Mouse (Mus musculus): ENCODE data around the gene Tmem167b. TPM values are rescaled to one million over a fixed set of nuclear protein-coding genes. Genes with fewer than 3 reads are reported as not detected.

Gene Tmem167b
- polyA plus RNA-seq, 1 experiment from 2014 or later = 66.4 TPM

- peak overlapping the region; percentile 54 for H3K4me3 ChIP-seq (replicated peaks)
- H3K27me3 ChIP-seq = peaks cover 6% of the 10 kb centered on the region; the same call in 1 of the 2 replicates
- H3K9ac ChIP-seq (replicated peaks) = peak overlapping the region; percentile 57
- no peaks in the 10 kb centered on the region for H3K9me3 ChIP-seq
- WGBS = 6% methylated on average over 15 of the region's 15 CpGs
- ATAC-seq = peak; percentile 10; the same call in 1 of the 2 replicates
- peak overlapping the region; percentile 72 for H3K27ac ChIP-seq
- no peaks in the 10 kb centered on the region for H3K36me3 ChIP-seq
- H3K4me2 ChIP-seq (replicated peaks) = peak overlapping the region; percentile 90
- H3K4me1 ChIP-seq (replicated peaks) = peaks cover 17% of the 10 kb centered on the region
Observed at GRCm38 (mm10) chr3:108535896-108536516, 26.3 kb downstream of the Tmem167b start.

GRCm38 (mm10) chr3:108533951-108534350, 28.3 kb downstream of the Tmem167b start, which contains the start of gene 1700013F07Rik:
1700013F07Rik (plus strand) TSS chr3:108534150.
- ATAC-seq = no peak
- H3K4me2 ChIP-seq (replicated peaks) = no peak within 1 kb of the TSS
- H3K9me3 ChIP-seq = no peaks in the 10 kb centered on the region
- no peaks in the 10 kb centered on the region for H3K36me3 ChIP-seq
- H3K27me3 ChIP-seq = peaks cover 6% of the 10 kb centered on the region; the same call in 1 of the 2 replicates
- H3K27ac ChIP-seq = no peak within 1 kb of the TSS
- WGBS = 91% methylated on average over 6 of the region's 6 CpGs
- no peak within 1 kb of the TSS for H3K4me3 ChIP-seq (replicated peaks)
- H3K9ac ChIP-seq (replicated peaks) = no peak within 1 kb of the TSS
- peaks cover 17% of the 10 kb centered on the region for H3K4me1 ChIP-seq (replicated peaks)

- no peak overlapping the region for H3K4me2 ChIP-seq (replicated peaks)
- WGBS = 83% methylated on average over 9 of the region's 9 CpGs
- H3K9me3 ChIP-seq = no peaks in the 10 kb centered on the region
- H3K4me3 ChIP-seq (replicated peaks) = no peak overlapping the region
- H3K36me3 ChIP-seq = no peaks in the 10 kb centered on the region
- H3K9ac ChIP-seq (replicated peaks) = no peak overlapping the region
- no peak overlapping the region for H3K27ac ChIP-seq
- H3K4me1 ChIP-seq (replicated peaks) = peaks cover 17% of the 10 kb centered on the region
- no peak for ATAC-seq
- H3K27me3 ChIP-seq = peaks cover 6% of the 10 kb centered on the region; the same call in 1 of the 2 replicates
Observed at GRCm38 (mm10) chr3:108533114-108533885, 29.0 kb downstream of the Tmem167b start.

DNA sequence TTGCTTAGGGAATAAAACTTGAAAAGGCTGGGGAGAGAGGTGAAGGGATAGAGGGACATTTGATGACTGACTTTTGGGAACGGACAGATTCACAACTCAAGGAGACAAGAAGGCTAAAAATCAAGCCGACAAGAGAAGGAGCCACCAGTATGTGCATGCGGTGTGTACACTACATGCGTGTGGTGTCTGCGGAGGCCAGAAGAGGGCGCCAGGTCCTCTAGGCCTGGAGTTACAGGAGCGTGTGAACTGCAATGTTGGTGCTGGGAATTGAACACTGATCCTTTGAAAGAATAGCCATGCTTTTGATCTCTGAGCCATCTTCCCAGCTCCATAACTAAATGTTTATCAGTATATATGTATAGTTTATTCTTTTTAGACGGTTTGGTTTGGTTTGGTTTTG, 33.8 kb downstream of the Tmem167b start:
- H3K4me2 ChIP-seq (replicated peaks) = no peak overlapping the region
- no peaks in the 10 kb centered on the region for H3K27me3 ChIP-seq
- H3K36me3 ChIP-seq = no peaks in the 10 kb centered on the region
- no peak for ATAC-seq
- no peak overlapping the region for H3K4me3 ChIP-seq (replicated peaks)
- 92% methylated on average over 8 of the region's 8 CpGs for WGBS
- H3K4me1 ChIP-seq (replicated peaks) = no peaks in the 10 kb centered on the region
- no peaks in the 10 kb centered on the region for H3K9me3 ChIP-seq
- no peak overlapping the region for H3K27ac ChIP-seq
- no peak overlapping the region for H3K9ac ChIP-seq (replicated peaks)

DNA sequence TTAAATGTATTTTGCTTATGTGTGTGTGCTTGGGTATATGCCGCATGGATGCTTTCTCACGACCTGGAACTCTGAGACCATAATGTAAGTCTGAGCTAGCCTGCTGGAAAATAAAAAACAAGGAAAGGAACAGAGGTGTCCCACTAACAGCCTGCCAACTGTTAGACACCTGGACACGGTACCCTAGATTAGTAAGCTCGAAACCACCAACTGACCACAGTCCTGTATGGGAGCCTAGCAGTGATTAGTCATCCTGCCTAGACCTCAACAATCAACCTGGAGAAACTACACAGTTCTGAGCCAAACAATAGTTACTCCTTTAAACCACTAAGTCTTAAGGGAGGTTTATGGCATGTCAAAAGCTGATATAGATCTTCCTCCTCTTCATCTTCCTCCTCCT, 38.9 kb downstream of the Tmem167b start:
- 94% methylated on average over 4 of the region's 4 CpGs for WGBS
- Histone ChIP-seq H3K4me1 (replicated peaks) (no peaks in the 10 kb centered on the region), H3K9ac (replicated peaks) (no peak overlapping the region), H3K27me3 (no peaks in the 10 kb centered on the region), H3K4me3 (replicated peaks) (no peak overlapping the region), H3K36me3 (no peaks in the 10 kb centered on the region), H3K4me2 (replicated peaks) (no peak overlapping the region), H3K9me3 (no peaks in the 10 kb centered on the region), H3K27ac (no peak overlapping the region)
- no peak for ATAC-seq

GRCm38 (mm10) chr3:108518276-108518675, 44.0 kb downstream of the Tmem167b start:
- H3K4me1 ChIP-seq (replicated peaks) = no peaks in the 10 kb centered on the region
- H3K36me3 ChIP-seq = no peaks in the 10 kb centered on the region
- H3K9ac ChIP-seq (replicated peaks) = no peak overlapping the region
- no peaks in the 10 kb centered on the region for H3K9me3 ChIP-seq
- no peak overlapping the region for H3K4me2 ChIP-seq (replicated peaks)
- H3K4me3 ChIP-seq (replicated peaks) = no peak overlapping the region
- H3K27ac ChIP-seq = no peak overlapping the region
- 58% methylated on average over 4 of the region's 4 CpGs for WGBS
- no peaks in the 10 kb centered on the region for H3K27me3 ChIP-seq
- ATAC-seq = no peak

- H3K9me3 ChIP-seq = no peaks in the 10 kb centered on the region
- ATAC-seq = no peak
- WGBS = 47% methylated on average over 3 of the region's 3 CpGs
Observed at GRCm38 (mm10) chr3:108513465-108513864, 48.8 kb downstream of the Tmem167b start.

DNA sequence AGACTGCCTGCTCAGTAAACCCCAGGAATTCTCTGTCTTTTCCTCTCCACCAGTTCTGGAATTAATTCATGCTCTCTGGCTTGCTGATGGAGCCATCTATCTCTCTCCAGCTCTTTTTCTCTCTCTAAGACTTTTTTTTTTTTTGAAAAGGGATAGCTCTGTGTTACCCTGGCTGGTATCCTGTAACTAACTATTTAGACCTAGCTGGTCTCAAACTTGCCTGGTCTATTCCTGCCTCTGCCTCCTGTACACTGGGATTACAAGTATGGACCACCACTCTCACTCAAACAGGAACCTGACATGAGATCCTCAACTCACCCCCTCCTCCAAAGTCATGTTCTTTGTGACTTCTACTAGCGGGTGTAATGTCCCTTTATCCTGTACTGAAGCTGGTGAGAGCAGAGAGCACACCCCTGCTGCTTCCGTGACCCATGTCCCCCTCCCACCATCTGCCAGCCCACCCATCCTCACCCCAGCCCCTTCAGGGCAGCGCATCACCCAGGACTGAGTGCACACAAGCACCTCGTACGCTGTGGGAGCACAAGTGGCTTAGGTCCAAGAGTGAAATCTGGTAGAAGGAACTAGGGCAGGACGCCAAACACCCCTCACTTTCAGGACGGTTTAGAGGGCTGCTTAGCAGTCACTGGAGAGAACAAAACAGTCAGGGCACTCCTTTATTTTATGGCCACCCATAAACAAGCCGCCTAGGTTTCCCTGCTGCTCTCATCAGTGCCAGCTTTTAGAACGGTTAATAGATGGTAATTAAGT, 51.4 kb downstream of the Tmem167b start:
- Histone ChIP-seq H3K36me3 (no peaks in the 10 kb centered on the region), H3K4me1 (replicated peaks) (peaks cover 16% of the 10 kb centered on the region; the same call in 1 of the 2 replicates), H3K27me3 (no peaks in the 10 kb centered on the region), H3K9ac (replicated peaks) (no peak overlapping the region), H3K4me3 (replicated peaks) (no peak overlapping the region), H3K27ac (0 out of 2 replicates have a peak overlapping the region, but pooled peaks have one; percentile 10), H3K9me3 (no peaks in the 10 kb centered on the region), H3K4me2 (replicated peaks) (no peak overlapping the region)
- WGBS = 11% methylated on average over 9 of the region's 9 CpGs
- ATAC-seq = peak; percentile 72

More at GRCm38 (mm10) chr3:108513465-108513864, 48.8 kb downstream of the Tmem167b start:
- no peaks in the 10 kb centered on the region for H3K27me3 ChIP-seq
- no peak overlapping the region for H3K4me2 ChIP-seq (replicated peaks)
- no peak overlapping the region for H3K4me3 ChIP-seq (replicated peaks)
- no peak overlapping the region for H3K9ac ChIP-seq (replicated peaks)
- peaks cover 13% of the 10 kb centered on the region; the same call in 1 of the 2 replicates for H3K4me1 ChIP-seq (replicated peaks)
- no peak overlapping the region for H3K27ac ChIP-seq
- H3K36me3 ChIP-seq = no peaks in the 10 kb centered on the region

DNA sequence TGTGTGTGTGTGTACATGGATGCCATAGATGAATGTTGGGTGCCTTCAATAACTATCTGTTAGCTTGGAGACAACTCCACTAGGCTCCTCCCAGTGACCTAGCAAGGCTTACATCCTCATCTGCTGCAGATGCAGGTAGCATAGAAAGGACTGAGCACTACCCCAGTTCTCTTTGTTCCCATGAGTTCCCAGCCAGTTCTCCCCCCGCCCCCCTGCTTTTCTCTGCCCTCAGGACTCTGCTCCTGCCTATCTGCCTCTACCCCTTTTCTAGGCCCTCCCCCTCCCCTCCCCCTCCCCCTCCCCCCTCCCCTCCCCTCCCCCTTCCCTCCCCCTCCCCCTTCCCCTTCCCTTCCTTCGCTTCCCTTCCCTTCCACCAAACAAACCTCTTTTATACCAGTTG, 52.1 kb downstream of the Tmem167b start:
- Histone ChIP-seq H3K4me3 (replicated peaks) (no peak overlapping the region), H3K4me1 (replicated peaks) (peaks cover 16% of the 10 kb centered on the region; the same call in 1 of the 2 replicates), H3K9ac (replicated peaks) (no peak overlapping the region), H3K4me2 (replicated peaks) (no peak overlapping the region), H3K36me3 (no peaks in the 10 kb centered on the region), H3K9me3 (no peaks in the 10 kb centered on the region), H3K27ac (no peak overlapping the region), H3K27me3 (no peaks in the 10 kb centered on the region)
- 71% methylated on average over 1 of the region's 2 CpGs for WGBS
- ATAC-seq = no peak; the same call in 1 of the 2 replicates

DNA sequence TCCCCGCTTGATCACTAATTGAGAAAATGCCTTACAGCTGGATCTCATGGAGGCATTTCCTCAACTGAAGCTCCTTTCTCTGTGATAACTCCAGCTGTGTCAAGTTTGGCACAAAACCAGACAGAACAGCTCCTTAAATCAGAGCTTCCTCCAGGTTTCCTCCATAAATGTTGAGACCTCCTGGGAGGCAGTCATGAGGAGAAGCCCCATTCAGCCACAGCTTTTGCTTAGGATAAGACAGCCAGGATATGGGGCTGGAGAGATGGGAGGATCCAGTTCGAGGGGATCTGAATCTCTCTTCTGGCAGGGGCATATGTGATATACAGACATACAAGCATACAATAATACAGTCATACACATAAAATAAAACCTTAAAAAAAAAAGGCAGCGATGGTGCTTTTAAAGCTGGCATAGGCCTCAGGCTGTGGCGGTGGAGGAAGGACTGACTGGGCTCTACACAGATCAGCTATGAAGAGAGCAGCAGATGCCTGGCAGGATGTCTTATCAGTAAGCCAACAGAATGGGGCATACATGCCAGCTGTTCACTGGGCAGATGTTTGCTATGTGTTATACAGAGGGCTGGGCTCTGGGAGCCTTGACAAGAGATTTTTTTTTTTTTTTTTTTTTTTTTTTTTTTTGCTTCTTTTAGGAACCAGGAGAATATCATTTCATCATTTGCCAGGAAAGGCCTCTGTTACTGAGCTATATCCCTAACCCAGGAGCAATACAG, 53.4 kb downstream of the Tmem167b start:
- no peak overlapping the region for H3K9ac ChIP-seq (replicated peaks)
- H3K27me3 ChIP-seq = no peaks in the 10 kb centered on the region
- no peaks in the 10 kb centered on the region for H3K9me3 ChIP-seq
- no peak for ATAC-seq
- H3K36me3 ChIP-seq = no peaks in the 10 kb centered on the region
- no peak overlapping the region for H3K4me3 ChIP-seq (replicated peaks)
- 79% methylated on average over 4 of the region's 4 CpGs for WGBS
- no peak overlapping the region for H3K27ac ChIP-seq
- peaks cover 16% of the 10 kb centered on the region; the same call in 1 of the 2 replicates for H3K4me1 ChIP-seq (replicated peaks)
- H3K4me2 ChIP-seq (replicated peaks) = no peak overlapping the region

All from midbrain, embryonic 13.5 days (tissue).